Mouse (Mus musculus) cortical plate, adult 2 months (tissue): Measurements from ENCODE around the gene Med13l. TPM values are rescaled to one million over a fixed set of nuclear protein-coding genes. Genes with fewer than 3 reads are reported as not detected.
A peak's percentile ranks its signal among the peaks of the same experiment; 100 is the strongest.

Experiments
- H3K27ac ChIP-seq: fragments of 200-500 bp; 2 replicates; pipeline ENCODE4 v1.5.1; 2012; ENCODE audit warnings: low read length, control low read depth, inconsistent platforms; ENCODE audit not compliant: insufficient read depth
- H3K4me1 ChIP-seq: fragments of 200-500 bp; 2 replicates; pipeline ENCODE4 v1.6.1; 2011; ENCODE audit warnings: low read length; ENCODE audit not compliant: control insufficient read depth, insufficient read depth
- H3K4me3 ChIP-seq: fragments of 200-500 bp; 2 replicates; pipeline ENCODE4 v1.5.1; 2011; ENCODE audit warnings: mild to moderate bottlenecking, low read length, control low read depth; ENCODE audit not compliant: insufficient read depth
- CTCF ChIP-seq: fragments of 200-500 bp; IDR thresholded peaks from 2 replicates; pipeline ENCODE4 v1.5.1; 2011; ENCODE audit warnings: mild to moderate bottlenecking, control low read depth, low read length; ENCODE audit not compliant: insufficient read depth; ENCODE audit errors: extremely low read depth
- POLR2A ChIP-seq: fragments of 200-500 bp; IDR thresholded peaks from 2 replicates; pipeline ENCODE4 v1.6.1; 2011; ENCODE audit warnings: mild to moderate bottlenecking, low read length, control low read depth; ENCODE audit not compliant: insufficient read depth; ENCODE audit errors: extremely low read depth
- polyA plus RNA-seq: library from polyadenylated mRNA; depleted of rRNA; stranded (reverse); fragments of >200 nt; gene quantifications from 2 replicates; pipeline ENCODE4 v1.2.3, GENCODE M21; 2012

Med13l gene
- polyA plus RNA-seq, 1 experiment = 29.9 TPM

DNA sequence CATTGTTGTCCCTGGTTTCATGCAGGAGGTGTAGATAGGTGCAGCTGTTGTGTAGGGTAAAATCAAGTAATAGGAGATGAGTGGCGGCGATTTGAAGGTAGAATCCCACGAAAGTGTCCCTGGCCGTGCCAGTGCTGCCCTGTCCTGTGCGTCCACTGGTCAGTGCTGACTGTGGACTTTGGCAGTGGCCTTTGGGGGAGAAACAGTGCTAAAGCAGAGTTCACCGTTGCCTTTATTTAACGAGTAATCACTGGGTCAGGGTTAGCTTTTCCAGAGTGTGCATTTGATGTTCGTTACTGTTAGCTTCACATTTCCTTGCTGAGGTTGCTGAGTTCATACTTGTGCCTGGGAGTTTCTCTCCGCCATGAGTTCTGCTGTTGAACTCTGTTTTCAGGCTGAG, 133.5 kb downstream of the Med13l start:
- Histone ChIP-seq H3K4me3 (no peak overlapping the region), H3K27ac (no peak overlapping the region), H3K4me1 (peaks cover 4% of the 10 kb centered on the region)
- TF ChIP-seq POLR2A = no peak
- TF ChIP-seq CTCF = no peak

DNA sequence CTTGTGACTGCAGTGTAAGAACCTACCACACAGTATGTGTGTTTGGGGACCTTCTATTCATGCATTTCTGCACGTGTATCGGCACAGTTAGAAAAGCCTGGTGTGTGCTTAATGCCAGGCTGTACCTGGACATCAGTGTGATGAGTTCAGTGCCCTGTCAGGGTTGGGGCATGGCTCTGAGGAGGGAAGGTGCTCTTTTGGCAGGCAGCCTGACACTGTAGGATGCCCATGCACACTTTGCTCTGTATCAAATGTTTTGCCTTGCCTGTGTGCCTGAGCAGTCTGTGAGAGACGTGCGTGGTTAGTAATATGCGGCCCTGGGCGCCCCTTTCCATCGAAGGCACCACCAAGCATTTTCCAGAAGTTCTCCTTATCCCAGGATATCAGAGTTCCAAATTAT, 136.6 kb downstream of the Med13l start:
- no peak for TF ChIP-seq CTCF
- TF ChIP-seq POLR2A = no peak
- Histone ChIP-seq H3K27ac (no peak overlapping the region), H3K4me1 (peaks cover 6% of the 10 kb centered on the region), H3K4me3 (no peak overlapping the region)

GRCm38 (mm10) chr5:118700978-118701377, 140.5 kb downstream of the Med13l start:
- Histone ChIP-seq H3K4me1 (peaks cover 18% of the 10 kb centered on the region), H3K27ac (no peak overlapping the region), H3K4me3 (no peak overlapping the region)
- TF ChIP-seq POLR2A = no peak
- no peak for TF ChIP-seq CTCF

- no peak for TF ChIP-seq POLR2A
- TF ChIP-seq CTCF = no peak
- Histone ChIP-seq H3K27ac (no peak overlapping the region), H3K4me3 (no peak overlapping the region), H3K4me1 (peaks cover 26% of the 10 kb centered on the region)
Observed at GRCm38 (mm10) chr5:118702674-118703073, 142.2 kb downstream of the Med13l start.

DNA sequence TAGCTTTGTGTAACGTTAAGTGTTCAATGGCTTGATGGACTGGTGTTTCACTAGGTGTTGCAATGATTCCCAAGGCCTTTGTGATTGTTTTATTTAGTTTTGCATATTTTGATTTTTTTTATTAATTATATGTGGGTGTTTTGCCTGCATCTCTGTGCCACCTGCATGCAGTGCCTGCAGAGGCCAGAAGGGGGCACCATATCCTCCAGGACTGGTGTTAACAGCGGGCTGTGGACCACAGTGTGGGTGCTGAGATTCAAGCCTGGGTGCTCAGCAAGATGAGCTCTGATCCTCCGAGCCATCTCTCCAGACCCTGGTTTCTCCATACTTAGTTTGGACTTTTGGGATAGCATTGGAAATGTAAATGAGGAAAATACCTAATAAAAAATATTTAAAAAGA, 143.7 kb downstream of the Med13l start:
- H3K27ac ChIP-seq = no peak overlapping the region
- no peak for TF ChIP-seq POLR2A
- peak; percentile 41 for TF ChIP-seq CTCF
- H3K4me1 ChIP-seq = peaks cover 26% of the 10 kb centered on the region
- no peak overlapping the region for H3K4me3 ChIP-seq

GRCm38 (mm10) chr5:118704960-118705359, 144.5 kb downstream of the Med13l start:
- Histone ChIP-seq H3K27ac (no peak overlapping the region), H3K4me3 (no peak overlapping the region), H3K4me1 (peaks cover 23% of the 10 kb centered on the region)
- TF ChIP-seq POLR2A (no peak), CTCF (no peak)

- H3K27ac ChIP-seq = no peak overlapping the region
- H3K4me1 ChIP-seq = peaks cover 21% of the 10 kb centered on the region
- H3K4me3 ChIP-seq = no peak overlapping the region
- no peak for TF ChIP-seq POLR2A
- TF ChIP-seq CTCF = no peak
Observed at GRCm38 (mm10) chr5:118706009-118706408, 145.5 kb downstream of the Med13l start.

DNA sequence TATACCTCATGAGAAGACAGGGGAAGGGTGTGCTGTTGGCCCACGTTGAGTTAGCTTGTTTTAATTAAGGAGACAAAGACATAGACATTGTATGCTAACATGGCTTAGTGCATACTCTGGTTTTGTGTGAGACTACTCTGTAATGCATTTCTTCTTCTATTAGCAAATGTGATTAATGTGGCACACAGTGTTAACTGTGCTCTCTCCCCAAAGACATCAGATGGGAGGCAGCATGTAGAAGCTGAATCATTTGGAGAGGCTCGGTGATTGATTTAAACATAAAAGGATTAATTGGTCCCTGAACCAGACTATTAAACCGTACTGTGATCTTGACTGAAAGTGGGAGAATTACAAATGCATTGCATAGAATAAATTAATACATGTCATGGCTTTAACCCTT, 145.9 kb downstream of the Med13l start:
- no peak overlapping the region for H3K4me3 ChIP-seq
- H3K4me1 ChIP-seq = peaks cover 20% of the 10 kb centered on the region
- TF ChIP-seq POLR2A (no peak), CTCF (no peak)
- H3K27ac ChIP-seq = no peak overlapping the region

GRCm38 (mm10) chr5:118707501-118707900, 147.0 kb downstream of the Med13l start:
- no peak overlapping the region for H3K27ac ChIP-seq
- H3K4me1 ChIP-seq = peaks cover 18% of the 10 kb centered on the region
- H3K4me3 ChIP-seq = no peak overlapping the region
- TF ChIP-seq CTCF = no peak
- TF ChIP-seq POLR2A = no peak

DNA sequence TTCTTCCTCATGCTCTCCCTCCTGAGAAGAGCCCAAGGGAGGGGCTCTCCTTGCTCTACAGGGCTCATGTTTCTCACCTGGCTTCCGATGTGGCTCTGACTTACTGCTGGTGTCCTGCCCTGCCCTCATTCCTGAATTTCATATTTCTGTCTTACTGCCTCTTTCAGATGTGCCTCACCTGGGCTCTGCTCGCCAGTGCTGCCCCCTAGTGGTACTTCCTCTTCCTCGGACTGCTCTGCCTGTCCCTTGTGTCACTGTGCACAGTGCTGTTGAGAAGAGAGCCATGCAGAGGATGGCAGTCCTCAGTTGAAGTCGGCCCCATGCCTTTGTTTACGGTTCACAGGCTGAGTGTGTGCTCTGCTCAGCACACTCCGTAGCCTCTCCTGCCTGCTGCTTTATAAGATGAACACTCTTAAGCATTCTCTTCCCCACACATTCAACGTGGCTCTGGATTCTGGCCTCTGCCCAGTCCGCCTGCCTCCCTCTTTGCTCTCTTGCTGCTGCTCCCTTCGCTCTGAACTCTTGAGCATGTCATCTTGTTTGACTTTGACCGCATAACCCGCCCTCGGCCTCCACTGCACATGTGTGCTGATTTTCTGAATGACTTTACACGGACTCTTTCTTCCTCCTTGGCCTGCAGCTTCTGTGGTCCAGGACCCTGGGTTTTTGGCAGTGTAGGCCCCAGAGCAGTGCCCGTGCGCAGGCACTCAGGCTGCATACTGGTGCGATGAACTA, 147.9 kb downstream of the Med13l start:
- peaks cover 12% of the 10 kb centered on the region for H3K4me1 ChIP-seq
- H3K27ac ChIP-seq = no peak overlapping the region
- TF ChIP-seq POLR2A (no peak), CTCF (peak; percentile 74)
- H3K4me3 ChIP-seq = no peak overlapping the region
